Mouse (Mus musculus): ENCODE results near the gene Rcor2.

- TF ChIP-seq CTCF (IDR thresholded peaks at IDR 0.05; ENCODE audit: borderline replicate concordance, insufficient read depth, low read depth, low read length) (no peak), POLR2A (IDR thresholded peaks at IDR 0.05; ENCODE audit: borderline replicate concordance, insufficient read depth, low read length) (no peak)
Observed at GRCm38 (mm10) chr19:7265478-7266191, 1.5 kb upstream of the Rcor2 start.

All from cerebellum, adult 2 months (tissue).